In genomic region chr7:55793236-55793951, GRCm38 (mm10) we compare ENCODE assay signal across 8 mouse cellular contexts. TPM values are rescaled to one million over a fixed set of nuclear protein-coding genes. Genes with fewer than 3 reads are reported as not detected.
DNase-seq lines count a peak whose midpoint lies in the region; ATAC-seq and TF ChIP-seq lines count a peak whose summit lies in the region.

No protein-coding gene starts in this region.

- peak overlapping the region; percentile 77 for H3K4me2 ChIP-seq in forebrain, embryonic 13.5 days
- H3K4me2 ChIP-seq in liver, embryonic 12.5 days: peak overlapping the region; percentile 81

- peak; percentile 36 for ATAC-seq in forebrain, embryonic 13.5 days
- ATAC-seq in liver, embryonic 12.5 days: no peak

- no peak for TF ChIP-seq CTCF in E14TG2a.4 (conservative IDR thresholded peaks at IDR 0.05; ENCODE audit: low read length)

- H3K36me3 ChIP-seq in E14TG2a.4 (ENCODE audit: insufficient read depth, low read length): peaks cover 26% of the 10 kb centered on the region
- H3K36me3 ChIP-seq in forebrain, embryonic 13.5 days (ENCODE audit: poor library complexity, severe bottlenecking): peaks cover 24% of the 10 kb centered on the region
- peaks cover 20% of the 10 kb centered on the region for H3K36me3 ChIP-seq in liver, embryonic 12.5 days

- H3K4me3 ChIP-seq in E14TG2a.4 (replicated peaks; ENCODE audit: low read length): peak overlapping the region; percentile 85
- peak overlapping the region; percentile 77 for H3K4me3 ChIP-seq in forebrain, embryonic 13.5 days
- peak overlapping the region; percentile 85 for H3K4me3 ChIP-seq in liver, embryonic 12.5 days

- H3K4me1 ChIP-seq in E14TG2a.4 (replicated peaks; ENCODE audit: low read depth, low read length): peaks cover 14% of the 10 kb centered on the region
- peaks cover 16% of the 10 kb centered on the region for H3K4me1 ChIP-seq in forebrain, embryonic 13.5 days
- H3K4me1 ChIP-seq in liver, embryonic 12.5 days: peaks cover 30% of the 10 kb centered on the region

- peak overlapping the region; percentile 89 for H3K9ac ChIP-seq in forebrain, embryonic 13.5 days
- H3K9ac ChIP-seq in liver, embryonic 12.5 days: peak overlapping the region; percentile 87

- peak overlapping the region; percentile 41; the same call in 1 of the 2 replicates for H3K27ac ChIP-seq in forebrain, embryonic 13.5 days
- H3K27ac ChIP-seq in liver, embryonic 12.5 days: no peak overlapping the region

- 34% methylated on average over 13 of the region's 13 CpGs for WGBS in forebrain, embryonic 13.5 days
- WGBS in liver, embryonic 12.5 days (ENCODE audit: insufficient replicate concordance): 37% methylated on average over 13 of the region's 13 CpGs

- H3K9me3 ChIP-seq in E14TG2a.4 (ENCODE audit: low read length): no peaks in the 10 kb centered on the region
- H3K9me3 ChIP-seq in forebrain, embryonic 13.5 days (replicated peaks): no peaks in the 10 kb centered on the region
- no peaks in the 10 kb centered on the region for H3K9me3 ChIP-seq in liver, embryonic 12.5 days (replicated peaks)

- peak; percentile 82 for DNase-seq in heart, adult 11 months
- DNase-seq in heart, adult 18-20 months: no peak
- DNase-seq in B cell, adult 2 months: no peak
- DNase-seq in thymus, postnatal 14 days: no peak
- no peak for DNase-seq in thymus, postnatal 4 days

- H3K27me3 ChIP-seq in E14TG2a.4 (ENCODE audit: insufficient read depth, low read length): no peaks in the 10 kb centered on the region
- no peaks in the 10 kb centered on the region for H3K27me3 ChIP-seq in forebrain, embryonic 13.5 days
- no peaks in the 10 kb centered on the region for H3K27me3 ChIP-seq in liver, embryonic 12.5 days (replicated peaks)

RNA-seq across cellular contexts. Expression of gene Tubgcp5, which starts 0.6 kb away (rescaled TPM):
- total RNA-seq in heart, adult 18-20 months (2021): 1 to 10 TPM; 8.0 to 9.3 TPM
- 39.0 and 39.3 TPM in 2 replicates for polyA plus RNA-seq in forebrain, embryonic 13.5 days (2015; fragmentation: Nextera tagmentation; extraction: Ambion mirVana)
- 14.8 TPM in 2 replicates for polyA plus RNA-seq in liver, embryonic 12.5 days (2016; fragmentation: Nextera tagmentation; extraction: Ambion mirVana)

RNA-seq across cellular contexts. Expression of gene Siglech, which starts 25.4 kb away (rescaled TPM):
- total RNA-seq in heart, adult 18-20 months (2021): 1 to 10 TPM in 1 of 2 experiments, under 1 TPM in 1; 0.20 to 2.1 TPM
- polyA plus RNA-seq in forebrain, embryonic 13.5 days (2015; fragmentation: Nextera tagmentation; extraction: Ambion mirVana): 1.4 and 1.7 TPM in 2 replicates
- polyA plus RNA-seq in liver, embryonic 12.5 days (2016; fragmentation: Nextera tagmentation; extraction: Ambion mirVana): 0.23 and 0.24 TPM in 2 replicates

RNA-seq across cellular contexts. Expression of gene Cyfip1, which starts 48.2 kb away (rescaled TPM):
- 10 to 100 TPM; 29.6 to 35.5 TPM for total RNA-seq in heart, adult 18-20 months (2021)
- polyA plus RNA-seq in forebrain, embryonic 13.5 days (2015; fragmentation: Nextera tagmentation; extraction: Ambion mirVana): 65.2 and 67.2 TPM in 2 replicates
- 29.6 and 30.1 TPM in 2 replicates for polyA plus RNA-seq in liver, embryonic 12.5 days (2016; fragmentation: Nextera tagmentation; extraction: Ambion mirVana)
